ENCODE assay signal across 35 mouse cellular contexts in genomic region chr9:37506023-37506422, GRCm38 (mm10). TPM values are rescaled to one million over a fixed set of nuclear protein-coding genes. Genes with fewer than 3 reads are reported as not detected.
"Had no signal": no experiment of that assay in that cellular context is flagged by ENCODE, and none has a peak within 500 bp of the region (broad histone marks: within the 10 kb centered on the region; RNA-seq: fewer than 3 reads in every experiment).

No protein-coding gene starts in this region.

- H3K36me3 ChIP-seq: limb, embryonic 12.5 days; limb, embryonic 13.5 days; limb, embryonic 15.5 days; liver, embryonic 12.5 days; liver, embryonic 13.5 days; liver, embryonic 15.5 days; lung, embryonic 15.5 days; midbrain, embryonic 12.5 days; midbrain, embryonic 13.5 days; midbrain, embryonic 15.5 days; neural tube, embryonic 12.5 days had no signal

- H3K4me1 ChIP-seq: limb, embryonic 10.5 days; limb, embryonic 12.5 days; limb, embryonic 13.5 days; limb, embryonic 15.5 days; liver, embryonic 12.5 days; liver, embryonic 13.5 days; liver, embryonic 15.5 days; midbrain, embryonic 10.5 days; midbrain, embryonic 12.5 days; midbrain, embryonic 13.5 days; midbrain, embryonic 15.5 days; neural tube, embryonic 12.5 days had no signal

- H3K9ac ChIP-seq: limb, embryonic 12.5 days; limb, embryonic 13.5 days; limb, embryonic 15.5 days; liver, embryonic 12.5 days; liver, embryonic 13.5 days; liver, embryonic 14.5 days; liver, embryonic 15.5 days; liver, postnatal 0 days; lung, embryonic 14.5 days; lung, embryonic 15.5 days; midbrain, embryonic 12.5 days; midbrain, embryonic 13.5 days; midbrain, embryonic 15.5 days; neural tube, embryonic 12.5 days had no signal

- H3K4me3 ChIP-seq: limb, embryonic 10.5 days; limb, embryonic 12.5 days; limb, embryonic 13.5 days; limb, embryonic 15.5 days; liver, embryonic 12.5 days; liver, embryonic 13.5 days; liver, embryonic 15.5 days; lung, embryonic 15.5 days; megakaryocyte, embryonic 14.5 days; midbrain, embryonic 10.5 days; midbrain, embryonic 12.5 days; midbrain, embryonic 13.5 days; midbrain, embryonic 15.5 days; myocyte; neural tube, embryonic 12.5 days had no signal

- H3K4me2 ChIP-seq: limb, embryonic 12.5 days; limb, embryonic 13.5 days; limb, embryonic 15.5 days; liver, embryonic 11.5 days; liver, embryonic 12.5 days; liver, embryonic 13.5 days; liver, embryonic 15.5 days; lung, embryonic 14.5 days; lung, embryonic 15.5 days; midbrain, embryonic 12.5 days; midbrain, embryonic 13.5 days; midbrain, embryonic 15.5 days; neural tube, embryonic 12.5 days had no signal

- H3K9me3 ChIP-seq: limb, embryonic 10.5 days; limb, embryonic 12.5 days; limb, embryonic 13.5 days; limb, embryonic 15.5 days; liver, embryonic 12.5 days; liver, embryonic 13.5 days; liver, embryonic 15.5 days; lung, embryonic 15.5 days; megakaryocyte, embryonic 14.5 days; midbrain, embryonic 10.5 days; midbrain, embryonic 12.5 days; midbrain, embryonic 15.5 days; neural tube, embryonic 12.5 days had no signal

- H3K27me3 ChIP-seq: limb, embryonic 12.5 days; limb, embryonic 13.5 days; limb, embryonic 15.5 days; liver, embryonic 12.5 days; liver, embryonic 13.5 days; liver, embryonic 15.5 days; lung, embryonic 15.5 days; megakaryocyte, embryonic 14.5 days; midbrain, embryonic 12.5 days; midbrain, embryonic 13.5 days; midbrain, embryonic 15.5 days; neural tube, embryonic 12.5 days had no signal

- H3K27ac ChIP-seq: limb, embryonic 10.5 days; limb, embryonic 12.5 days; limb, embryonic 13.5 days; limb, embryonic 15.5 days; liver, embryonic 12.5 days; liver, embryonic 13.5 days; liver, embryonic 14.5 days; liver, embryonic 15.5 days; lung, embryonic 15.5 days; macrophage; midbrain, embryonic 10.5 days; midbrain, embryonic 12.5 days; midbrain, embryonic 13.5 days; midbrain, embryonic 15.5 days; neural tube, embryonic 12.5 days had no signal

- ATAC-seq: liver, embryonic 12.5 days; liver, postnatal 0 days; lung, postnatal 0 days; midbrain, embryonic 13.5 days; midbrain, embryonic 15.5 days; midbrain, embryonic 16.5 days had no signal

- DNase-seq: left cerebral cortex, postnatal 4 days; liver; liver, embryonic 13.5 days; liver, postnatal 0 days; lung, adult 18-20 months; lung, adult 2 months; lung, embryonic 14.5 days; lung, postnatal 10 days; lung, postnatal 14 days; lung, postnatal 36 days; lung, postnatal 4 days had no signal

RNA-seq across cellular contexts. Expression of gene Esam, which starts 21.9 kb away (rescaled TPM):
- total RNA-seq: monocyte, adult 5-6 weeks had no signal

RNA-seq across cellular contexts. Expression of gene Vsig2, which starts 33.0 kb away (rescaled TPM):
- total RNA-seq: megakaryocyte progenitor cell, adult 5-6 weeks; megakaryocyte, adult 5-6 weeks; megakaryocyte-erythroid progenitor cell, adult 5-6 weeks; monocyte, adult 5-6 weeks had no signal
- polyA plus RNA-seq: macrophage; myocyte; neural tube, embryonic 11.5 days had no signal
